Mouse (Mus musculus): ENCODE results near the gene Klrb1f. TPM values are rescaled to one million over a fixed set of nuclear protein-coding genes. Genes with fewer than 3 reads are reported as not detected.
"Not testable (repeated sequence)": the region's sequence is repeated elsewhere in the genome, so short reads cannot be mapped to it uniquely, and the experiment has no call there.

Klrb1f gene
- not detected in 2 replicates for polyA plus RNA-seq (2016; fragmentation: Nextera tagmentation; extraction: Ambion mirVana)

DNA sequence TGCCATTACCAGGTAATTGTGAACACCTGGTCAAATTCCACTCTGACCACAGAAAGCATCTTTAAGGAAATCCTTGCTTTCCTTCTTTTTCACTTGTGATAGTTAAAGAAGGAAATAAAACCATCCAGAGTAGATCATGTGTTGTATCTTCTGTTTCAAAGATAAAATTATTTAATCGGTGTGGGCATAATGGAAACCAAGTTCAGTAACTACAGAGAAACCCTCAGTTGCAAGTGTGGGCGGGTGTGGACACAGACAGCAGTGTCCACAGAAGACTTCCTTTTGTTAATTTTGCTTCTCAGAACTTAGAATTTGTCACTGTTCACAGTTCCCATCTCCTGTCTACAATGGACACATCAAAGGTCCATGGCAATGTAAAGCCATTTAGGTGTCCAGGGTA, at the start of gene Klrb1f:
Gene Klrb1f (plus strand): TSS at position 301 of the 400 bp plus-strand sequence.
- peaks cover 4% of the 10 kb centered on the region for H3K4me1 ChIP-seq
- 87% methylated on average over 2 of the region's 2 CpGs for WGBS
- no peaks in the 10 kb centered on the region for H3K36me3 ChIP-seq (replicated peaks)
- no peak within 1 kb of the TSS for H3K4me2 ChIP-seq
- no peaks in the 10 kb centered on the region for H3K27me3 ChIP-seq
- H3K9me3 ChIP-seq = no peaks in the 10 kb centered on the region
- no peak within 1 kb of the TSS for H3K27ac ChIP-seq
- no peak within 1 kb of the TSS for H3K4me3 ChIP-seq (replicated peaks)
- H3K9ac ChIP-seq = no peak within 1 kb of the TSS
- ATAC-seq (ENCODE audit: low FRiP score) = no peak

GRCm38 (mm10) chr6:128996054-128996767, 49.5 kb upstream of the Klrb1f start:
- Histone ChIP-seq H3K27ac (no peak overlapping the region), H3K36me3 (replicated peaks) (no peaks in the 10 kb centered on the region), H3K27me3 (peaks cover 14% of the 10 kb centered on the region), H3K9me3 (no peaks in the 10 kb centered on the region), H3K4me1 (peaks cover 9% of the 10 kb centered on the region), H3K9ac (no peak overlapping the region), H3K4me3 (replicated peaks) (no peak overlapping the region), H3K4me2 (no peak overlapping the region)
- ATAC-seq (ENCODE audit: low FRiP score) = no peak
- WGBS = 69% methylated on average over 3 of the region's 3 CpGs

DNA sequence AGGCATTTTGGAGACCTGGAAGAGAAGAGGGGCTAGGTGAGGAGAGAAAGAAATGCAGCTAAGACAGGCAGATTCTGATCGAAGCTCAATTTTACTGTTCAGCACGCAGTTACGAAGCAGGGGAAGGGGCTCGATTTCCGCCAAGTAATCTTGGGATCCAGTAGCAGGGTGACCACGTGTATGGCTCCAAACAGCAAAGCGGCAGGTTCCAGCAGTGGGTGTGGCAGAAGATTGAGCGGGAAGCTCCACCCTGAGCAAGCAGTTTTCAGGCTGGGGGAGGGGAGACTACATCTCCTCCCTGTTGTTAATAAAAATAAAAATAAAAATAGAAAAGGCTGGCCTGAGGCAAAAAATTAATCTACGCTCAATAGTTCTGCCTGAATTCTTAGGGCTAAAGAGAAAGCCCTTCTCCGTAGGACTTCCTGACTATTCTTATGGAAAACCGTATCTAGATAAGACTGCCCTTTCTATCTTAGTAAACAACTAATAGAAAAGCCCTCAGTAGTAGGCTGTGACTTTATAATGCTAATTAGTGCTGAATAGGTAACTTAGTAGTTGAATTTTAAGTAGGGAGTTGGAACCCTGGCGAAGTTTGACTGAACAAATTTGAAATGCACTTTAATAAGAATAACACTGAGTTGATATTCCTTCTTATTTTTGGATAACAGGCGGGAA, 48.8 kb upstream of the Klrb1f start:
- Histone ChIP-seq H3K27me3 (peaks cover 9% of the 10 kb centered on the region), H3K9ac (no peak overlapping the region), H3K4me3 (replicated peaks) (no peak overlapping the region), H3K36me3 (replicated peaks) (no peaks in the 10 kb centered on the region), H3K9me3 (no peaks in the 10 kb centered on the region), H3K4me2 (no peak overlapping the region), H3K27ac (no peak overlapping the region), H3K4me1 (peaks cover 9% of the 10 kb centered on the region)
- ATAC-seq (ENCODE audit: low FRiP score) = no peak
- 53% methylated on average over 13 of the region's 13 CpGs for WGBS

- H3K9ac ChIP-seq = no peak overlapping the region
- H3K9me3 ChIP-seq = no peaks in the 10 kb centered on the region
- H3K27me3 ChIP-seq = no peaks in the 10 kb centered on the region
- no peak overlapping the region for H3K4me2 ChIP-seq
- no peak overlapping the region for H3K27ac ChIP-seq
- no peak for ATAC-seq (ENCODE audit: low FRiP score)
- no peak overlapping the region for H3K4me3 ChIP-seq (replicated peaks)
- WGBS = 87% methylated on average over 2 of the region's 2 CpGs
- no peaks in the 10 kb centered on the region for H3K36me3 ChIP-seq (replicated peaks)
- H3K4me1 ChIP-seq = no peaks in the 10 kb centered on the region
Measured at GRCm38 (mm10) chr6:129001392-129001791, 44.3 kb upstream of the Klrb1f start.

DNA sequence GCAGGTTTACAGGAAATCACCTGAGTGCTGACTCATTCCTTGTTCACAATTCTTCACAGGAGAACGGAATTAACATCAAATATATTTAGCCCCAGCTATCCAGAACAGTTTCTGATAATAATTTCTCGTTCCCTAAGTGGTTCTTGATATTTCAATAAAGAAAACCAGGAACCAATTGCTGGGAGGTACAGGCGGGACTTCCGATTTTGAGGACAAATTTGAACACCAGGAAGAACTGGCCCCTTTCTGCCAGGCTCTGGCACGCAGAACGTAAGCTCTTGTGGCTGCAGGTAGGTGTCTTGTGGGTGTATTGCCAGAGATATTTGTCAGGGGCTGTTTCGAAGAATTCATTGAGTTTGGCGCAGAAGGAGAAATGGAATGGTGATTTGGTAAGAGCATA, 37.1 kb upstream of the Klrb1f start:
- no peak for ATAC-seq (ENCODE audit: low FRiP score)
- no peaks in the 10 kb centered on the region for H3K36me3 ChIP-seq (replicated peaks)
- no peak overlapping the region for H3K4me2 ChIP-seq
- H3K27me3 ChIP-seq = no peaks in the 10 kb centered on the region
- no peak overlapping the region for H3K27ac ChIP-seq
- no peaks in the 10 kb centered on the region for H3K9me3 ChIP-seq
- 90% methylated on average over 8 of the region's 8 CpGs for WGBS
- no peak overlapping the region for H3K4me3 ChIP-seq (replicated peaks)
- H3K9ac ChIP-seq = no peak overlapping the region
- no peaks in the 10 kb centered on the region for H3K4me1 ChIP-seq

GRCm38 (mm10) chr6:129009846-129010504, 35.7 kb upstream of the Klrb1f start:
- not testable (repeated sequence) for H3K4me3 ChIP-seq (replicated peaks); H3K4me1 ChIP-seq; ATAC-seq (ENCODE audit: low FRiP score); H3K4me2 ChIP-seq; H3K9ac ChIP-seq; H3K27ac ChIP-seq; H3K9me3 ChIP-seq; H3K36me3 ChIP-seq (replicated peaks); H3K27me3 ChIP-seq
- 87% methylated on average over 7 of the region's 7 CpGs for WGBS

DNA sequence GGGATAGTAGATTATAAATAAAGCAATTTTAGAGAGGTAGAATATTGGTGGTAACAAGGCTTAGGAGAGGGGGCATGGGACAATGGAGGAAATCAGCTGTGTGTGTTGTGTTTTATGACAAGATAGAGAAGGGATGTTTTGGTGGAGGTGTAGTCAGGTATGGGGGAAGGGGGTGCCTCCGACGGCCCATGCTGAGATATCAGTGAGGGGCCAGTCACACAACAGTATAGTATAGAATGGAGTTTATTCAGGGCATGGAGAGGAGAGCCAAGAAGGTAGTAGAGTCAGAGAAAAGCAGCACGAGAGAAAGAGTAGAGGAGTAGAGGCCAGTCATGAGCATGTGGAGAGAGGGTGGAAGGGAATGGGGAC, 35.2 kb upstream of the Klrb1f start:
- no peaks in the 10 kb centered on the region for H3K27me3 ChIP-seq

DNA sequence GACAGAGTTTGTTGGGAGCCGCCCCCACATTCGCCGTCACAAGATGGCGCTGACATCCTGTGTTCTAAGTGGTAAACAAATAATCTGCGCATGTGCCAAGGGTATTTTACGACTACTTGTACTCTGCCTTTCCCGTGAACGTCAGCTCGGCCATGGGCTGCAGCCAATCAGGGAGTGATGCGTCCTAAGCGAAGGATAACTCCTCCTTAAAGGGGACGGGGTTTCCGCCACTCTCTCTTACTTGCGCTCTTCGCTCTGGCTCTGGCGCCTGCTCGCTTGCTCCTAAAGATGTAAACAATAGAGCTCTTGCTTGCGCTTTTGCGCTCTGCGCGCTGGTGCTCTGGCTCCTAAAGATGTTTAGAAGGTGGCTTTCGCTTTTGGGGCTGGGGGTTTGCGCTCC, 33.7 kb upstream of the Klrb1f start:
- not testable (repeated sequence) for H3K4me3 ChIP-seq (replicated peaks); H3K36me3 ChIP-seq (replicated peaks); H3K4me1 ChIP-seq; H3K9me3 ChIP-seq; H3K27ac ChIP-seq; H3K9ac ChIP-seq; H3K27me3 ChIP-seq; ATAC-seq (ENCODE audit: low FRiP score); H3K4me2 ChIP-seq
- WGBS = 96% methylated on average over 19 of the region's 23 CpGs

More for the DNA sequence above, 35.2 kb upstream of the Klrb1f start:
- 92% methylated on average over 3 of the region's 3 CpGs for WGBS
- no peak overlapping the region for H3K4me2 ChIP-seq
- no peaks in the 10 kb centered on the region for H3K9me3 ChIP-seq
- no peaks in the 10 kb centered on the region for H3K4me1 ChIP-seq
- no peaks in the 10 kb centered on the region for H3K36me3 ChIP-seq (replicated peaks)
- H3K4me3 ChIP-seq (replicated peaks) = no peak overlapping the region
- ATAC-seq (ENCODE audit: low FRiP score) = no peak
- no peak overlapping the region for H3K27ac ChIP-seq
- no peak overlapping the region for H3K9ac ChIP-seq

DNA sequence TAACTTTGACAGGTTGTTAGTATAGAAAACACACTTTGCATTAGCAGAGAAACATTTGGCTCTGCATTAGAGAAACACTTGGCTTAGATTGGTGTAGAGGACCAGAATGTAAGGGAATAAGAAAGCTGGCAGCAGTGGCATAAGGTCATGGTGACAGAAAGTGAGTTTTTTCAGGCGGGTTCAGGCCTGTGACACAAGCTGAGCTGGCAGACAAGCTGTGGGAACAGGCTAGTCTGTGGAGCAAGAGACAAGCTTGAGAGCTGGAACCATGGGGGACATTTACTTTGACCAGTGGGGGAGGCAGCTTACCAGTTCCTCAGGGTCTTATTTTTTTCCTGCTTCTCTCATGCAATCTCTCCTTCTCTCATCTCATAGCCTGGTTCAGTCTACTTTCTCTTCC, 32.7 kb upstream of the Klrb1f start:
- Histone ChIP-seq H3K4me1 (no peaks in the 10 kb centered on the region), H3K9ac (no peak overlapping the region), H3K27ac (no peak overlapping the region), H3K4me3 (replicated peaks) (no peak overlapping the region), H3K9me3 (no peaks in the 10 kb centered on the region), H3K36me3 (replicated peaks) (no peaks in the 10 kb centered on the region), H3K27me3 (no peaks in the 10 kb centered on the region), H3K4me2 (no peak overlapping the region)
- no peak for ATAC-seq (ENCODE audit: low FRiP score)
- WGBS = 67% methylated on average over 1 of the region's 1 CpGs

GRCm38 (mm10) chr6:129013762-129014276, 31.9 kb upstream of the Klrb1f start:
- WGBS = 89% methylated on average over 5 of the region's 5 CpGs
- no peak for ATAC-seq (ENCODE audit: low FRiP score)
- no peak overlapping the region for H3K4me3 ChIP-seq (replicated peaks)

GRCm38 (mm10) chr6:129014399-129014798, 31.3 kb upstream of the Klrb1f start:
- Histone ChIP-seq H3K27ac (no peak overlapping the region), H3K4me2 (no peak overlapping the region), H3K36me3 (replicated peaks) (no peaks in the 10 kb centered on the region), H3K9ac (no peak overlapping the region), H3K4me3 (replicated peaks) (no peak overlapping the region), H3K4me1 (no peaks in the 10 kb centered on the region), H3K9me3 (no peaks in the 10 kb centered on the region), H3K27me3 (no peaks in the 10 kb centered on the region)
- no peak for ATAC-seq (ENCODE audit: low FRiP score)
- WGBS = 92% methylated on average over 1 of the region's 1 CpGs

More at GRCm38 (mm10) chr6:129013762-129014276, 31.9 kb upstream of the Klrb1f start:
- H3K27ac ChIP-seq = no peak overlapping the region
- no peak overlapping the region for H3K9ac ChIP-seq
- no peaks in the 10 kb centered on the region for H3K36me3 ChIP-seq (replicated peaks)
- no peaks in the 10 kb centered on the region for H3K9me3 ChIP-seq
- H3K4me2 ChIP-seq = no peak overlapping the region
- H3K27me3 ChIP-seq = no peaks in the 10 kb centered on the region
- H3K4me1 ChIP-seq = no peaks in the 10 kb centered on the region

DNA sequence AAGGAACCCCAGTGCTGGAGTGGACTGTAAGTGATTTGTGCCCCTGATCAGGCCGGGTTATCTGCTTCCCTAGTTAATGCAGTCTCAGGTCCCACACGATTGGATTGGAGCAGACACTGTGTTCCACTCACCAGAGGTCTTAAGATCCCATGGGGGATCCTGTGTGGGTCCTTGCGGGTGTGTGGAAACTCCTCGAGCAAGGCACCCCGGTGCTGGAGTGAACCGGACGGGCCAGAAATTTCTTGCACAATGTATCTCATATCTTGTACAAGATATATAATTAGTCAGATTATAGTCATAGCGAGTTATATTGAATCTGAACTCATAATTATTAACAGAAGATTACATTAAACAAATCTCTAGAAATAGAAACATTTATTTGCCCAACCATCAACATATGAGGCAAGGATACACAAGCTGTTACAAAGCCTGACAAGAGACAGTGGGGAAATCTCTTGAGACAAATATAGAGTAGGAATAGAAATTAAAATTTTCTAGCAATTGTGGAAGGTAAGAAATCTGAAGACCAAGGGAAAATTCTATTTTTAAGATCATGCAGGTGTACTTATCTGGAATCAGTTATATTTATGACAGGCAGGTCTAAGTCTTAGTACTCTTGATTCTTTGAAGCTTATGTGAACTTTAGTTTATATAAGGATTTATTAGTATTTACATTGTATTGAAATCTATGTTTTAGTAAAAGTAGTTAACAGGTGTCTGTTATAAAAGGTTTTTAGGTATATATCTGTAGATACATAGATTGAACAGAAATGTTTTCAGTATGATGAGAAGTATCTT, 18.1 kb upstream of the Klrb1f start:
- Histone ChIP-seq H3K4me1 (no peaks in the 10 kb centered on the region), H3K36me3 (replicated peaks) (no peaks in the 10 kb centered on the region), H3K4me2 (no peak overlapping the region), H3K9me3 (no peaks in the 10 kb centered on the region), H3K9ac (no peak overlapping the region), H3K27ac (no peak overlapping the region), H3K4me3 (replicated peaks) (no peak overlapping the region), H3K27me3 (no peaks in the 10 kb centered on the region)
- no peak for ATAC-seq (ENCODE audit: low FRiP score)
- WGBS = 89% methylated on average over 8 of the region's 8 CpGs

Data from forebrain, embryonic 12.5 days (tissue).